Mouse (Mus musculus): ENCODE measurements around the gene Pitpnm2.

DNA sequence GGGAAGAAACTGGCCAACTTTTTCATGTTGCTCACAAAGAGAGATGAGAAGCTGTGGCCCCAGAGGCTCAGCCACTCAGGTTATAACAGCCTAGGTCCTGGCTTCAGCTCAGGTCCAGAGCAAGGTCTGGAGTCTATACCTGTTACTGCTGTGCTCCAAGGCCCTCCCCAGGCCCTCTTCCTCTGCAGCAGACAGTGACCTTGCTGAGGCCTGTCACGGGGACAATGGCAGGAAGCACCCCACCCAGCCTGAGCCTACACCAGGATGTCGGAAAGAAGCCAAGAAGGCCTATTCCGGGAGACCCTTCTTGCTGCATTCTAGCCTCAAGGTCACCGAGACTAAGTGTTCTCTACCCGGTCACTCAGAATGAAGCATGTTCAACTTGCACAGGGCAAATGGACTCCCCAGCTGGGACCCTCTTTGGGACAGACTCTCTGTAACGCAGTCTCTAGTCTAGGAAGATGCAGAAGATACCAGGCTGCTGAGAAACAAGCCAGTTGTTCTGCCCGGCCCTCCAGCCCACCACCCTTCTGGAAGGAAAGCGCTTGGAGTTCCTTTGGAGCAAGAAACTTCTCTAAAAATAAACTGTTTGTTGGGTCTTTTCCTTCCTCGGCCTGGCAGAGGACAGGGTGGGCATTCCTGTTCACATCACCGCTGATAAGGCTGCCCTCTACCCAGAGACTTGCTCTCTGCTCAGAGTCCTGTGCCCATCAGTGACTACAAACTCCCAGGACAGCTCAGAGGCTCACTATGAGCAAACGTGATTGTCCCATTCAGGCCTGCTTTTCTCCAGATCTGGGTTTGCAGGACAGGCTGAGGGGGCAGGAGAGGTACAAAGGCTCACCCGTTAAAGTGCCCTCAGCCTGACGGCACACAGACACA lies 35.7 kb downstream of the Pitpnm2 start:
- TF ChIP-seq CTCF (IDR thresholded peaks at IDR 0.05; ENCODE audit: extremely low read depth, insufficient read depth, low read length) (no peak), POLR2A (IDR thresholded peaks at IDR 0.05; ENCODE audit: extremely low read depth, insufficient read depth, low read length) (no peak)

Data from cortical plate, adult 2 months (tissue).